Mouse (Mus musculus) hindbrain, embryonic 13.5 days (tissue): Measurements from ENCODE around the gene Dtx2. TPM values are rescaled to one million over a fixed set of nuclear protein-coding genes. Genes with fewer than 3 reads are reported as not detected.

Experiments used
- ATAC-seq: fragments of 200-750 bp; cut with Nextera tagmentation; 2 replicates; pipeline ENCODE4 v1.8.0; 2017; ENCODE audit warnings: moderate TSS enrichment; ENCODE audit not compliant: low FRiP score
- H3K27ac ChIP-seq: fragments of 300-500 bp; sonication (generic); 2 replicates; pipeline ENCODE4 v1.5.1; 2015; ENCODE audit warnings: inconsistent platforms, mild to moderate bottlenecking, moderate library complexity
- H3K27me3 ChIP-seq: fragments of 300-500 bp; sonication (generic); 2 replicates; pipeline ENCODE4 v1.6.1; 2015; ENCODE audit warnings: mild to moderate bottlenecking, inconsistent platforms
- H3K36me3 ChIP-seq: fragments of 300-500 bp; sonication (generic); 2 replicates; pipeline ENCODE4 v1.6.1; 2015; ENCODE audit warnings: mild to moderate bottlenecking, inconsistent platforms
- H3K4me1 ChIP-seq: fragments of 300-500 bp; sonication (generic); replicated peaks from 2 replicates; pipeline ENCODE4 v1.6.1; 2015; ENCODE audit warnings: inconsistent platforms
- H3K4me2 ChIP-seq: fragments of 300-500 bp; sonication (generic); 2 replicates; pipeline ENCODE4 v1.6.1; 2015; ENCODE audit warnings: inconsistent platforms, mild to moderate bottlenecking, moderate library complexity
- H3K4me3 ChIP-seq: fragments of 300-500 bp; sonication (generic); 2 replicates; pipeline ENCODE4 v1.5.1; 2015; ENCODE audit warnings: mild to moderate bottlenecking, inconsistent platforms
- H3K9ac ChIP-seq: fragments of 300-500 bp; sonication (generic); 2 replicates; pipeline ENCODE4 v1.6.1; 2015; ENCODE audit warnings: mild to moderate bottlenecking, inconsistent platforms
- H3K9me3 ChIP-seq: fragments of 300-500 bp; sonication (generic); 2 replicates; pipeline ENCODE4 v1.6.1; 2016; ENCODE audit warnings: inconsistent platforms
- WGBS: fragments of 180-500 bp; shearing (Covaris S2); methylation state at CpG from one replicate; pipeline ENCODE4 v1.1.7; 2015; 5-methylcytosine and 5-hydroxymethylcytosine counted together
- polyA plus RNA-seq: library from polyadenylated mRNA; unstranded; fragments of >200 nt; fragmentation: Nextera tagmentation; extraction: Ambion mirVana; gene quantifications from 2 replicates; pipeline ENCODE4 v1.2.1, GENCODE M21; 2015

Gene Dtx2
- polyA plus RNA-seq, 1 experiment from 2014 or later, result 25.6 TPM

DNA sequence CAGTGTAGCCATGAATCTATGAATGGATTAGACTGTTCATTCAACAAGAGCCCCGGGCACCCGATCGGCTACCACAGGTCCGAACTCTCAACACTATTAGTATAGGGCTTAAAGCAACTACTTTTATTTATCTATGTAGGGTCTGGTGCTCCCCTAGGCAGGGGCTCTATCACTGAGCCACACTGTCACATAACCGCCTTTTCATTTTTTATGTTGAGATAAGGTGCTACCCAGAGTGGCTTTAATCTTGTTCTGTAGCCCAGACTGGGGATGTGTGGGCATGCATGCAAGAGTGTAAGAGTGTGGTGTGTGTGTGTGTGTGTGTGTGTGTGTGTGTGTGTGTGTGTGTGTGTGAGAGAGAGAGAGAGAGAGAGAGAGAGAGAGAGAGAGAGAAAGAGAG lies 83.5 kb downstream of the Dtx2 start:
- 96% methylated on average over 5 of the region's 5 CpGs for WGBS
- Histone ChIP-seq H3K4me3 (no peak overlapping the region), H3K9ac (no peak overlapping the region), H3K4me1 (peaks cover 7% of the 10 kb centered on the region; the same call in 1 of the 2 replicates), H3K27me3 (peaks cover 3% of the 10 kb centered on the region; the same call in 1 of the 2 replicates), H3K36me3 (no peaks in the 10 kb centered on the region), H3K27ac (no peak overlapping the region), H3K9me3 (no peaks in the 10 kb centered on the region), H3K4me2 (no peak overlapping the region)
- ATAC-seq, result no peak

DNA sequence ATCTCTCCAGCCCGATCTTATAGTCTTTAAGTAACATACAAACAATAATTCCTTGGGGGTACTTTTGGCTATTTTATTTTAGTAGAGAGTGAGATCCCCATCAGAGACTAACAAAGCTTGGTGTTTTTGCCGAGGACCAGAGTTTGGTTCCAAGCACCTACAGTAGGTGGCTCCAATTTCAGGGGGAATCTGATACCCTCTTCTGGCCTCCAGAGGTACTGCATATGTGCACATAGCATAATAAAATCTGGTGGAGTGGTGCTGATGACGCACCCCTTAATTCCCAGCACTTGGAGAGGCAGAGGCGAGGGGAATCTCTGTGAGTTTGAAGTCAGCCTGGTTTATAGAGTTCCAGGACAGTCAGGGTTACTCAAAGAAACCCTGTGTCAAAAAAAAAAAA lies 87.7 kb downstream of the Dtx2 start:
- Histone ChIP-seq H3K9me3 (no peaks in the 10 kb centered on the region), H3K27me3 (peaks cover 9% of the 10 kb centered on the region; the same call in 1 of the 2 replicates), H3K4me3 (no peak overlapping the region), H3K27ac (no peak overlapping the region), H3K4me1 (peaks cover 28% of the 10 kb centered on the region), H3K36me3 (no peaks in the 10 kb centered on the region), H3K9ac (no peak overlapping the region), H3K4me2 (no peak overlapping the region)
- WGBS, result 75% methylated on average over 4 of the region's 4 CpGs
- no peak for ATAC-seq

Other genes with a start within 250 kb of the Dtx2 start
- 0.25 and 0.65 TPM in 2 replicates for gene Styxl1, start 216.4 kb upstream of the Dtx2 start, polyA plus RNA-seq
- gene Mdh2, start 216.3 kb upstream of the Dtx2 start, polyA plus RNA-seq, result 593 and 594 TPM in 2 replicates
- gene Srrm3, start 187.9 kb upstream of the Dtx2 start, polyA plus RNA-seq, result 88.0 and 90.6 TPM in 2 replicates
- 8.9 and 10.3 TPM in 2 replicates for gene Hspb1, start 106.9 kb upstream of the Dtx2 start, polyA plus RNA-seq
- gene Ywhag, start 60.2 kb upstream of the Dtx2 start, polyA plus RNA-seq, result 646 and 674 TPM in 2 replicates
- 0.61 and 1.4 TPM in 2 replicates for gene Ssc4d, start 20.3 kb upstream of the Dtx2 start, polyA plus RNA-seq
- gene Zp3, start 14.7 kb upstream of the Dtx2 start, polyA plus RNA-seq, result 0.17 TPM in 1 of 2 replicates, not detected in the other
- 0.04 and 0.09 TPM in 2 replicates for gene Upk3b, start 43.7 kb downstream of the Dtx2 start, polyA plus RNA-seq
- not detected in 2 replicates for gene Upk3bl, start 59.7 kb downstream of the Dtx2 start, polyA plus RNA-seq
- gene Rasa4, start 89.1 kb downstream of the Dtx2 start, polyA plus RNA-seq, result 16.2 and 17.3 TPM in 2 replicates
- gene Polr2j, start 121.8 kb downstream of the Dtx2 start, polyA plus RNA-seq, result 231 and 236 TPM in 2 replicates
- gene Lrwd1, start 141.3 kb downstream of the Dtx2 start, polyA plus RNA-seq, result 27.7 and 28.2 TPM in 2 replicates
- gene Alkbh4, start 141.3 kb downstream of the Dtx2 start, polyA plus RNA-seq, result 24.6 and 26.9 TPM in 2 replicates
- 33.5 and 34.0 TPM in 2 replicates for gene Orai2, start 175.9 kb downstream of the Dtx2 start, polyA plus RNA-seq
- gene Prkrip1, start 204.2 kb downstream of the Dtx2 start, polyA plus RNA-seq, result 66.5 and 67.9 TPM in 2 replicates